Mouse (Mus musculus): ENCODE results near the gene Zfp787.
A peak's percentile ranks its signal among the peaks of the same experiment; 100 is the strongest.
"Not testable (repeated sequence)": the region's sequence is repeated elsewhere in the genome, so short reads cannot be mapped to it uniquely, and the experiment has no call there.

Gene Zfp787

DNA sequence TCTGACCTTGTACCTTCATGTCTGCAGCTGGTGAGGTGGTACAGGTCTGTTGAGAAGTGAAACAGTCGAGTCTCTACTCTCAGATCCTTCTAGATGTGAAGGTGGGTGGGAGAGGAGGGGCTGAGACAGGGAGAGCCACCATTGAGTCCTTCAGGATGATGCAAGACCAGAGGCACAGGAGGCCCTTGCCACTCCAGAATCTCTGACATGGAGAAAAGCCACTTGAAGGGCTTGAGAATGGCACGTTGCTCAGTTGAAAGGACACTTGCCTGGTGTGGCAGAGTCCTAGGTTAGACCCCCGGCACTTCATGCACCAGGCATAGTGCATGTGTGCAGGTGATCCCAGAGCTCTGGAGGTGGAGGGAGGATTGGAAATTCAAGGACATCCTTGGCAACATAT lies 5.7 kb upstream of the Zfp787 start:
- no peak for DNase-seq

DNA sequence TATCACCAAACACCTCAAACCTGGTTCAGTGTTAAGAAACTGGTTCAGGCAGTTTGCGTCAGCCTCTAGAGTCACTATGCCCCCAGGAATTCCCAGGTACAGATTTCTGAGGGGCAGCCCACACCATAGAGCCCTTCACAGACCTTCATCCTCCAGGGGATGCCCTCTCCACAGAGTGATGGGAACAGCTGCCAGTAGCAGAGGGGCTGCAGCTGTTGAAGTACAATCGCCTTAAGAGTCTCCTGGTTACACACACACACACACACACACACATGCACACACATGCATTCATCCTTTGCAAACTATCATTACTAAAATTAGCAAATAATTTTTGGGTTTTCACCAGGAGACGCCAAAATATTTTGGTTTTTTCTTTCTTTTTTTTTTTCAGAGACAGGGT lies 3.8 kb upstream of the Zfp787 start:
- no peak for DNase-seq

DNA sequence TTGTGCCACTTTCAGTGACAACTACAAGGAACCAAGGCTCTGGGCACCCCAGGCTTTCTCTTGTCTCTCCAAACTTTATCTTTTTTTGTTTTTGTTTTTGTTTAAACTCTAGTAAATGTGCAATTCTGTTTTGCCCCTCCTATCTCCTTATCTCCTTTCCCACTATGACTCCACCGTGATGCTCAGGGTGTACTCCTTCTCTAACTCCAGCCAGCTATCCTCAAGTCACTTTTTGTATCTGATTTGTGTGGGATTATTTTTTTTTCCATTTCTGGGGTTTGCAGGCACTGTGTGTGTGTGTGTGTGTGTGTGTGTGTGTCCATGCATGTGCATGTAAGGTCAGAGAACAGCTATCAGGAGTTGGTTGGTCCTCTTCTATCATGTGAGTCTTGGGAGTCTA lies 1.7 kb upstream of the Zfp787 start:
- DNase-seq, result no peak

DNA sequence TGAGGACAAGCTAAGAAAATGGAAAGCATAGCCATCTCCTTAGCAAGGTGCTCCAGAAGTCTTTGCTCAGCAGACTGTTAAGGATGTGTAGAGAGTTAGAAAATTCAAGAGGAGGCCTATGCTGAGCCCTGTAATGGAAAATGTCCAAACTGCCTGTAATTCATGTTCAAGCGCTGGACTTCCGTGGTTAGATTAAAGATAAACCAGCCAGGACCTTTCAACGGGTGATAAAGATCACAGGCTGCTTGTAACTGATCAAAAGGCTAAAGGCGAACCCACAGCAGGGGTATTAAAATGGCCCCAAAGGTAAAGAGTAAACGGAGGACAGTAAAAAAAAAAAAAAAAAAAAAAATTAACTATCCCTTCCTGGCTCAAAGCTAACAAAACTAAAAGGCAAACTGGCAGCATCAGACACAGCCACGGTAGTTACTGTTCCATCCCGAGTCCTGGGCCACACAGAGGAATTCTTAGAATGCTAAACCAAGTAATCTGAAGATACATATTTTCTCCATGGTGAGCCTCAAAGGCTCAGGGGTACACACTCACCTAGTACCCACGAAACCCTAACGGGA lies 1.2 kb upstream of the Zfp787 start:
- peak; percentile 60 for DNase-seq

DNA sequence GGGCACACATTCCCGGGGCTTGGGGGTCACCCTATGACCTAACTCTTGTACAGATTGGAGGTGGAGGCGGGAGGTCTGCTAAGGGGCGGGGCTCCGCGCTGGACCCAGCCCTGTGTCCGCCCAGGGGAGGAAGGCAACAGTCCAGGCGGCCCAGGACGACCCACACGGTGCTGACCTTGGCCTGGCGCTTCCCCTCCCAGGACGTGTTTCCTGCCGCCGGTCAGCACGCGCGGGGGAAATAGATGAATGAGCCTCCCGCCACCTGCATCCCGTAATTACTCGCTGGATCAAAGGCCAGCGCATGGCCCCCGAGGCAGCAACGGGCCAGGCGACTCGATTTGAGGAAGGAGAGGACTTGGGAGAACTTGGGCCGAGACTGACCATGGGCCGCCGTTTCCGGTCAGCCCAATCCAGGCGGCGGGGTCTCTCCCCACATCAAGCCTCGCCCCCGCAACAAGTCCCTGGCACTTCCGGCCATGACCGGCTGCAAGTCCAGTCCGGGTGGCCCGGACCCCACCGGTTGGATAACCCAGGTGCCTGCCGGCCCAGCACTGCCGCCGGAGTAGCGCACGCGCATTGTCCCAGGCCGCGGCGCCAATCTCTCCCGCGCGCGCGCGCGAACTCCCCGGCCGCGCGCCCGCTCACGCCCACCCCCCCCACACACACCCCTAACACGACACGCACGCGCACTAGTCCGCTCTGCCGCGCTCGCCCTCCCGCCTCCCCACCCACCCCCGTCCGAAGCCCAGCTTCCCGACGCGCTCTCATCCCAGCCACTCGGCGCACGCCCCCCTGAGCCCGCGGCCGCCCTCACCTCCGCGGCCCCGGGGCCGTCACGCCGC lies 545 bp downstream of the Zfp787 start:
- peak; percentile 89 for DNase-seq

DNA sequence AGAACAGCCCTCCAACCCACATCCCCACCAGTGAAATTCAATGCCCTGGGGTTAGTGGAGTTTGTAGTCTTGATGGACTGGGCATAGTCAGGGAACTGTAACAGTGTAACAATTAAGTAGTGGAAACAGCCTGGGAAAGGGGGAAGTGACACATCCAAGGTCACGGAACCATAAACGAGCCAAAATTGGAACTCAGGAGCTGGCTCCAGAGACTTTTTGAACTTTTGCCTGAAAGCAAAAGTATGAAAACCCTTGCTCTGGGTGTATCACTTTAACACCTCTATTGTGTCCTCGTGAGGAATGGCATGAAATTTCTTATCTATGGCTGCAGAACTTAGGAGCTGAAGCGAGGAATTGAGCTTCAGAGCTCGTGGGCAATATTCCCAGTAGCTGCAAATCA lies 1.6 kb downstream of the Zfp787 start:
- no peak for DNase-seq

DNA sequence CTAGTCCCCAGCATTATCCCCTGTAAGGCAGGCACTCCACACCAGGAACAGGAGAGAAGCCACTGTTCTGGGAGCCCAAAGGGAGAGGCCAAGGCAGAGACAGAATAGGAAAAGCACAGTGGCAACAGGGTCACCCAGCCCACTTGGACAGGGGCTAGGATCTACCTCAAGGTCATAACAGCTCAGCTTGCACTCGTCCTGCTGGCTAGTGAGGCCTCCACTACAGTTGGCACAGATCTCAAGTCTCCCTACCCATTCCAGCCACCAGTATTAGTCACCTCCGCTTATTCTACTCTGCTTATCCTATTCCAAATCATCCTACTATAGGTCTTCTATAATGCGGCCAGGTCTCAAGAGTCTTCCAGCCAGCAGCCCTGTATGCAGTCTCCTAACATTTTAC lies 2.7 kb downstream of the Zfp787 start:
- no peak for DNase-seq

DNA sequence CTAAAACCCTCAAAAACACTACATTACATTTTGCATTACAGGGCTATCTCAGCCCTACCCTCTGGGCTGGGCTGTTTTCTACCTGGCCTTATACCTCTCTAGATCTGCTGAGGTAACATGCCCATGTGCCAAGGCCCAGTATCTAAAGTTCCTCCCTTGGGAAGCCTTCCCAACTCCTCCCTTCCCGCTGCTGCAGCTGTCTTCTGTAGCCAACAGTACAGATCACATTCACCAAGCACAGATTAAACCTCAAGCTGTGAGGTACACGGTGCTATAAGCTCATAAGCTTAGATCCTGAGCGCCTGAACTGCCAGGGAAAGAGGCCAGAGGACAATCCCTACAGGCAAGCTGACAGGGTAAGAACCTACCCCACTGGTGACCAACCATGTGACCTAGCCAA lies 3.8 kb downstream of the Zfp787 start:
- no peak for DNase-seq

DNA sequence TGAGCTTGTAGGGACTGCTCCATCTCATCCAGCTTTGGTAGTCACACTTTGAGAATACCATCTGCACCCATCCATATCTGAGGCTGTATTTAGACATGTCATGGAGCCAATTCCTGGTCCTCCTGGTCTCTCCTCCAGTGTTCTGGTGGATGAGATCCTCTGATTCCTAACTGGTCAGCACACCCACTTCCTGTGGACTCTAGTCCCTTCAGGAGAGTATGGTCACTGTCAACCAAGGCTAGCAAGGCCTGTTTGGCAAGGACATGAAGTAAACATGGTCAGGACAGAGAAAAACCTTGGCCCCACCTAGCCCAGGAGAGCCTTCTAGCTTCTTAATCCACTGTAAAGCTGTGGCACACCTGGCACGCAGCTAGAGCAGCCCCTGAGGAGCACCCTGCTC lies 4.5 kb downstream of the Zfp787 start:
- DNase-seq, result no peak

DNA sequence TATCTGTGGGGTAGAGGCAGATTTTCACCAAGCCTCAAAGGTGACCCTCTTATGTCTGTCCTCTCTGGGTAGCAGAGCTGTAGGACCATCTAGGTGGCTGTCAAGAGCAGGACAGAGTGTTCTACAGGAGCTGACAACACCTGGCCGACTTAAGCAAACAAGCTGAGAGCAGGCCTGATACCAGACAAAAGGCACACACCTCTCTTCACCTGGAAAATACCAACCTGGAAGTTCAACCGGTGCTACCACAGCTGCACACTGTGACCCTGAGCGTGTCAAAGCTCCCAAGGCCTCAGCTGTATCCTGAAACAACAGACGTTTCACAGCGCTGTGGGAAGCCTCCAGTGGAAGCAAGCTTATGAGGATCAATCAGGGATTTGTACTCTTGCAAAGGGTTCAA lies 8.1 kb downstream of the Zfp787 start:
- DNase-seq, result no peak

DNA sequence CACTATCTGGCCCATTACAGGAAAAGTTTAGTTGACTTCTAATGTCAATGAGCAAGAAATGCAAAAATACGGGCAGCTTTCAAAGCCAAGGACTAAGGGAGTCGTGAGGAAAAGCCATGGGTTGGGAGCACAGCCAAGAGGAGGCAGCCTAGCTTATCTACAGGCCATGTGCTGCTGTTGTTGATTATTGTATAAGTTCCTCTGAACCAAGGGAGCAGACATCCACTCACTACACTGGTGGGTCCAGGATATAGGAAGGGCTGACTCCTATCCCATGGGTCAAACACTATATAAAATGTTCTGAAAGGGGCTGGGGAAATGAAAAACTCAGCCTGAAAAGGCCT lies 8.8 kb downstream of the Zfp787 start:
- DNase-seq, result no peak

DNA sequence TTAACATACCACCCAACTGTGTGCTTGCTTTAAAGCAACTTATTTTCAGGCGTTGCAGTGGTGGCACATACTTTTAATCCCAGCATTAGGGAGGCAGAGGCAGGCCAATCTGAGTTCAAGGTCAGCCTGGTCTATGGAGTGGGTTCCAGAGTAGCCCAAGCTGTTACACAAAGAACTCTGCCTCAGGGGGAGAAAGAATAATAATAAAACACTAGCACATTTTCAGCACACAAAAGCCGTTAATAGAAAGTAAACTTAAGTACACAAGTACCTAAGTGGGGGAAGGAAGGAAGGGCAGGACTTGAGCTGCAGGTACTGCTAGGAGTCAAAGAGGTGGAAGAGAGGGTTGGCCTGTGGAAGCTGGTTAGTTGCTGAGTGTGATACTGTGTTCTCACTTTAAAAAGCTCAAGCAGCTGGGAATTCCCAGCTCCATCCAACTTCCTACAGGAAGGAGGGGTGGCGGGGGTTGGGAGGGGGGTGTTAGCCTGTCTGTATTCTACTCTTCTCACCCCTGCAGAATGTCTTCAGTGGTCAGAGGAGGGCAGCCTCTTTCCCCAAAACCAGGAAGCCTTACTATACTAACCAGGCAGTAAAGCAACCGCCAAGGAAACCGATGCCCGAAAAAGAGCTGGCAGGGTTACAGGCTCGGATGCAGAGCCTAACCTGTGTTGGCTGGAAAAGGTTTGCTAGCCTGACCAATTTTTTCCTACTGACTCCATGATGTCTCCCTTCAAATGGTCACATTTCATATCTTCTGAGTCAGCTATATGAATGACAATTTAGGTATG lies 9.4 kb downstream of the Zfp787 start:
- no peak for DNase-seq

DNA sequence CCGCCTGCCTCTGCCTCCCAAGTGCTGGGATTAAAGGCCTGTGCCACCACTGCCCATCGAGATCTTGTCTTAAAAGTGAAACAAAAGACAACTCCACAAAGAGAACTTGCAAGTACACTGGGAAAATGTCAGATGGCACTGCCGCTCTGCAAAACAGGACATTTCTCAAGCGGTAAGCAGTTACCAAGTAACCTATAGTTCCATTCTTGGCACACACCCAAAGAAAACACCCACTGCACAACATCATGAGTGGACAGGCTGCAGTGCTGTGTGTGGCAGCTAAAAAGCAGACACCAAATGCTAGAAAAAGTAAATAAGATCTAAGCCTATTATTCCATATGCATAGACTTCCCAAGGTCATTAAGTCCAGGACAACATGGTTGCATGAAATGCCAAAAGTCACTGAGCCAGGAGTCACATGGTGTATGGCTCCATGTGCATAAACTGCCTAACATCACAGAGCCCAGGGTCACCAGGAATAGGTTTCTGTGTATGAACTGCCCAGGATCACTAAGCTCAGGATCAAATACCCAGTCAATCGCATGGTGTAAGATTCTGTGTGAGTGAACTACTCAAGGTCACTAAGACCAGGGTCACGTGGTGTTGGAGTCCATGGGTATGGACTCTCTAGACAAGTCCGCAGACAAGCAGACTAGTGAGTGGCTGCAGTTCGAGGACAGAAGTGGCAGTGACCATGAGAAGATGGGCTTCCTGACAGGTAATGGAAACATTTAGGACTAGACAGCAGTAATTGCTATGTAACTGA lies 10.2 kb downstream of the Zfp787 start:
- no peak for DNase-seq

DNA sequence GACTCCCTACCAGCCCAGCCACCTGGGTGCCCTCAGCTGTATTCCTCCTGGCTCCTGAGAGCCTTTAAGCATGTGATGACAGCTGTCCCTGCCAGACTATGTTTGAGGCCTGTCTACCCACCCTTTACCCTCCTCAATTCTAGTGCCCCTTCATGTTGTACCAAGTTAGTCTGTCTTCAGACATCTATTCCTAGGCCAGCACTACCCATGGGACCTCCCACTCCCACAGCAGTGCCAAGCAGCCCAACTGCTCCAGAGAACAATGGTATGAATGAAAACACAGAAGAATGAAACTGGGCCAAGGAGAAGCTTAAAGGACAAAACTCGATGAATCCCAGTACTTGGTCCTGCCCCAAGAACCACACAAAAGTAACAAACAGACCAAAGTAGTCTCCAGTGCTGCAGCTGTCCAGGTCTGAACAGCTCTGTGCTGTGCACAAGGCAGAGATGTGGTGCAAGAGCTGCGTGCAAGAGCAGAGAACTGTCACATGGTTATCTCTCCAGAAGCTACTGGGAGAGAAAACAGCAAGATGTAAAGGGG lies 11.7 kb downstream of the Zfp787 start:
- DNase-seq, result no peak

DNA sequence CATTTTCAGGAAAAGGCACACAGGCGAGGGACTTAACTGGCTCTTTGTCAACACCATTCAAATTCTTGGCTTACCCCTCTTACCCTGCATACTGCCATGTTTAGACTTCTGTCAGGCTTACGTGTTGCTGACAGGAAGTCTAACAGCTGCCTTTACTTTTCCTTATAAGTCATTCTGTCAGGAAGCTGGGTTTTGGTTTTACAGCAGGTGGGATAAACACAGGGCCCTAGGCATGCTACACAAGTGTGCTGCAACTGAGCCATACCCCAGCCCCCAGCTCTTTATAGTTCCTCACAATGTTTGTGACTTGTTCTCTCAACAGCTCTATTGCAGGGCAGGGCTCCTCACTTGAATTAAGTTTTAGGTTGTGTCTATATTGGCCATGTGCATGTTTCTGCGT lies 16.5 kb downstream of the Zfp787 start:
- no peak for DNase-seq

DNA sequence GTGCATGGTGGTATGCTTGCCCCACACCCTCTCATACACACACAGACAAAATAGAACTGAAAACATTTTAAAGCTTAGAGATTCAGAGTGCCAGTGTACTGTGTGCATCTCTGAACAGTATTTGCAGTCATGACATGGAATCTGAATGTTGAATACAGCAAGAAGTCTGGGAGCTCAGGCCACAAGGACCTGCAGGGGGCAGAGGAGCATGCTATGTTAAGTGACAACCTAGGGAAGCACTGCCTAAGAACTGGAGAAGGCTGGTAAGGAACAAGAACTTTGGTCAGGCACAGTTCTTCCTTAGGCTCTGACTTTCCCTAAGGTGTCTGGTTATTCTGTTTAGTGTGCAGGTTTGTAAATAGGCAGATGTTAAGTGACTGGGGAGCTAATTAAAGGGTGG lies 19.3 kb downstream of the Zfp787 start:
- no peak for DNase-seq

DNA sequence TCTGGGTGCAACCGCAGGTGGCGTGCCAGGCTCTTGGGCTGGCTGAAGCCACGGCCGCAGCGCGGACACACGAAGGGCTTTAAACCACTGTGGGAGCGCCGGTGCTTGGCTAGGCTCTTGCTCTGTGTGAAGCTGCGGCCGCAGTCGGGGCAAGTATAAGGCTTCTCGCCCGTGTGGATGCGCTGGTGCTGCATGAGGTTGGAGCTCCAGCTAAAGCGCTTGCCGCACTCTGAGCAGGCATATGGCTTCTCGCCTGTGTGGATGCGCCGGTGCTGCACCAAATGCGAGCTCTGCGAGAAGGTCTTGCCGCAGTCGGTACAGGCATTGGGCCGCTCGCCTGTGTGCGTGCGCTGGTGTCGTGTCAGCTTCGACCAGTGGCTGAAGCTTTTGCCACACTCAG lies 23.2 kb downstream of the Zfp787 start:
- no peak for DNase-seq

DNA sequence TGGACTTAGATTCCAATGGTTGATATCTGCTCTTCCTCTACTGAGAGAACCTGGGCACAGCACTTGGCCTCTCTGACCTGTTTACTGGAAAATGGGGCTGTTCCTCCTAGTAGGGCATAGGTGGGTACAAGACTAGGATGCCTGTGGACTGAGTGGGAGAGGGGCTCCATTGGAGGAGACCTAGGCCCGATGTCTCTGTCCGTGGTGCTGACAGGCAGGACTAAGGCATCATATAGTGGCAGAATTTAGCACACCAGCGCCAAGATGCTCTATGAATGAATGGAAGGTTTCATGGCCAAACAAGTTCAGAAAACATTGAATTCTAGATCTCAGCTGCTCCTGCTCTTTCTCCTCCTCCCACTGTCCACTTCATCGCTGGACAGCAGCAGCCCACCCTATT lies 25.5 kb downstream of the Zfp787 start:
- no peak for DNase-seq

DNA sequence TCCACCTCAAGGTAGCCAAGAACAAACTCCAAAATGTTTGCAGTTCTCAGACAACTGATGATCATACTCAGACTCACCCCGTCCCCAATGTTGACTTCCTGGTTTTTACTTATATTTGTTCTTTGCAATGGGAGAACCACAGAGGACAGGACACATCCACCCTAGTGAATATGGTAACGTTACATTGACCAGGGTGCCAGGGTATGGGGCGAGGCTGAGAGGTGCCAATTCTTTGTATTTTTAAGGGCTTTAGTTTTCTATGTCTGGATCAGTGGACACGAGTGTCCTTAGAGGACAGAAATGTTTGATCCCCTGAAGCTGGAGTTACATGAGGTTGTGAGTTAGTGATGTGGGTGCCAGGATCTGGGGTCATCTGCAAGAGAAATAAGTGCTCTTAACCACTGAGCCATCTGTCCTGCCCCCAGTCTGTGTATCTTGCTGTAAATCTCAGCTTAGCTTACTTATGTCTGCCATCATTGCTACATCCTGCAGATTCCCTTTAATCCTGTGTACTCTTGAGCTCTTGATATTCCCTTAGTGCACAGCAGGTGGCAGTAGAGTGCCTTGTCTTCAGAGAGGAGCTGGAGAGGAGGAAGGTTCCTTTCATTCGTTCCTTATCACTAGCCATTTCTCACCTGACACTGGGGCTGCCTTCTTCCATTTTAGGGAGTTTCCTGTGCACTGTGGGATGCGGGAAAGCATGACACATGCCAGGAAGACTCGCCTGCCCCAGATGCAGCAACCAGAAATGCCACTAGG lies 28.9 kb downstream of the Zfp787 start:
- peak; percentile 85 for DNase-seq

DNA sequence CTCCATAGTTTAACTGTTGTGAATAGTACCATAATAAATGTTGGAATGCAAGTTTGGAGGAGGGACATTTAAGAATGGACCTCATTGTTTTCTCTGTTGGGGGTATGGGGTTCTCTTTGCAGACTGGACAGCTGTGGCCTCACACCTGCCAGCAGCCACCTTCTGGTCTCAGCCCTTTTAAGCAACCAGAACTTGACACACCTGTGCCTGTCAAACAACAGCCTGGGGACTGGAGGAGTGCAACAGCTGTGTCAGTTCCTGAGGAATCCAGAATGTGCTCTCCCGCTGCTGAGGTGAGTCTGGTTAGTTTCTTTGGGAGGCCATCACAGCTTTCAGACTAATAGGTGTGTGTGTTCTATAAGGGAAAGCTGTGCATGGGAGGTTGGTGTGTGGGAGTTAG lies 34.7 kb downstream of the Zfp787 start:
- DNase-seq, result not testable (repeated sequence)

DNA sequence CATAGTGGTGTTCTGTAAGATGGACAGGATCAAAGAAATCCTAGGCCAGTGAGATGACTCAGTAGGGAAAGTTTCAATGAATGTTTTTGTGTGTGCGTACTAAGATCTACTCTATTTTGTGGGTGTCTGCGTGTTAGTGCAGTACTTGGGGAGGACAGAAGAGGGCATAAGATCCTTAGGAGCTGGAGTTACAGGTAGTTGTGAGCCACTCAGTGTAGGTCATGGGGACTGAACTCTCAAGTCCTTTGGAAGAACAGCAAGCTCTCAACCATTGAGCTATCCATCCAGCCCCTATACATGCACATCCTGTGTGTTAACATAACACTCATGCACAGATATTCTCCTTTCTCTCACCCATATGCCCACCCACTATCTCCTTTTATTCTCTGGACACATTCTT lies 35.7 kb downstream of the Zfp787 start:
- DNase-seq, result not testable (repeated sequence)

DNA sequence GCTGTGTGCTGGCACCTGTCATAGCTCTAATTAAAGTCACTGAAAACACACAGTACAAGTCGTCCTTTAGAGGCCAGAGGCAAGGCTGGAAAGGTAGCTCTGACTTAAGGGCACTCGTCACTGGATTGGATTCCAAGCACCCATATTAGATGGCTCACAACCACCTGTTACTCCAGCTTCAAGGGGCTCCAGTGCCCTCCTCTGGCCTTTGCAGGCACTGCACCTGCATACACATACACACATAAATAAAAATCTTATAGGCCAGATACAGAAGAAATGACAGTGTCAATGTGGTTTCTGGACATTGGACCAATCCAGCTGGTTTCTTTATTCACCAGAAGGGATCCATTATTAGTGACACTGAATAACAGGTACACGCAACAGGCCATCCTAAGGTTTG lies 36.3 kb downstream of the Zfp787 start:
- no peak for DNase-seq
